Mouse (Mus musculus): ENCODE results near the gene Tmem108. TPM values are rescaled to one million over a fixed set of nuclear protein-coding genes. Genes with fewer than 3 reads are reported as not detected.
A peak's percentile ranks its signal among the peaks of the same experiment; 100 is the strongest.

Gene Tmem108
- polyA plus RNA-seq, 1 experiment from 2014 or later, result 41.5 TPM

GRCm38 (mm10) chr9:103701448-103701847, 60.2 kb downstream of the Tmem108 start:
- H3K27ac ChIP-seq, result no peak overlapping the region
- peaks cover 3% of the 10 kb centered on the region; the same call in 1 of the 2 replicates for H3K36me3 ChIP-seq (ENCODE audit: poor library complexity, severe bottlenecking)
- H3K4me2 ChIP-seq, result no peak overlapping the region
- peaks cover 15% of the 10 kb centered on the region for H3K4me1 ChIP-seq
- WGBS, result 75% methylated on average over 4 of the region's 4 CpGs
- H3K9me3 ChIP-seq (replicated peaks), result no peaks in the 10 kb centered on the region
- no peak for ATAC-seq
- H3K4me3 ChIP-seq, result no peak overlapping the region
- no peaks in the 10 kb centered on the region for H3K27me3 ChIP-seq
- H3K9ac ChIP-seq, result no peak overlapping the region

- Histone ChIP-seq H3K4me3 (no peak overlapping the region), H3K27ac (no peak overlapping the region), H3K4me2 (no peak overlapping the region), H3K27me3 (no peaks in the 10 kb centered on the region), H3K9me3 (replicated peaks) (0 out of 2 replicates have a peak, but pooled peaks cover 3% of the 10 kb centered on the region), H3K4me1 (peaks cover 15% of the 10 kb centered on the region), H3K36me3 (ENCODE audit: poor library complexity, severe bottlenecking) (no peaks in the 10 kb centered on the region), H3K9ac (no peak overlapping the region)
- WGBS, result 75% methylated on average over 1 of the region's 1 CpGs
- no peak for ATAC-seq
Measured at GRCm38 (mm10) chr9:103700240-103700639, 61.4 kb downstream of the Tmem108 start.

GRCm38 (mm10) chr9:103696967-103697366, 64.7 kb downstream of the Tmem108 start:
- H3K27me3 ChIP-seq, result no peaks in the 10 kb centered on the region
- H3K27ac ChIP-seq, result peak overlapping the region; percentile 46
- H3K9ac ChIP-seq, result no peak overlapping the region
- H3K9me3 ChIP-seq (replicated peaks), result 0 out of 2 replicates have a peak, but pooled peaks cover 3% of the 10 kb centered on the region
- H3K4me2 ChIP-seq, result no peak overlapping the region
- peaks cover 28% of the 10 kb centered on the region for H3K4me1 ChIP-seq
- ATAC-seq, result peak; percentile 82
- WGBS, result 67% methylated on average over 6 of the region's 6 CpGs
- no peaks in the 10 kb centered on the region for H3K36me3 ChIP-seq (ENCODE audit: poor library complexity, severe bottlenecking)
- H3K4me3 ChIP-seq, result no peak overlapping the region

- no peak overlapping the region for H3K27ac ChIP-seq
- no peaks in the 10 kb centered on the region for H3K27me3 ChIP-seq
Measured at GRCm38 (mm10) chr9:103693826-103694225, 67.8 kb downstream of the Tmem108 start.

GRCm38 (mm10) chr9:103692699-103693098, 68.9 kb downstream of the Tmem108 start:
- Histone ChIP-seq H3K27ac (no peak overlapping the region), H3K4me1 (peaks cover 42% of the 10 kb centered on the region), H3K4me2 (no peak overlapping the region), H3K36me3 (ENCODE audit: poor library complexity, severe bottlenecking) (no peaks in the 10 kb centered on the region), H3K27me3 (no peaks in the 10 kb centered on the region), H3K9me3 (replicated peaks) (0 out of 2 replicates have a peak, but pooled peaks cover 3% of the 10 kb centered on the region), H3K4me3 (no peak overlapping the region), H3K9ac (no peak overlapping the region)
- 71% methylated on average over 4 of the region's 4 CpGs for WGBS
- peak; percentile 48; the same call in 1 of the 2 replicates for ATAC-seq

More at GRCm38 (mm10) chr9:103693826-103694225, 67.8 kb downstream of the Tmem108 start:
- H3K36me3 ChIP-seq (ENCODE audit: poor library complexity, severe bottlenecking), result no peaks in the 10 kb centered on the region
- H3K4me3 ChIP-seq, result no peak overlapping the region
- H3K4me1 ChIP-seq, result peaks cover 33% of the 10 kb centered on the region
- H3K9ac ChIP-seq, result no peak overlapping the region
- H3K4me2 ChIP-seq, result no peak overlapping the region
- no peak for ATAC-seq
- H3K9me3 ChIP-seq (replicated peaks), result 0 out of 2 replicates have a peak, but pooled peaks cover 3% of the 10 kb centered on the region

GRCm38 (mm10) chr9:103691847-103692246, 69.8 kb downstream of the Tmem108 start:
- H3K9ac ChIP-seq, result no peak overlapping the region
- WGBS, result 87% methylated on average over 9 of the region's 9 CpGs

GRCm38 (mm10) chr9:103690446-103690845, 71.2 kb downstream of the Tmem108 start:
- WGBS, result 78% methylated on average over 3 of the region's 3 CpGs
- no peak for ATAC-seq
- H3K36me3 ChIP-seq (ENCODE audit: poor library complexity, severe bottlenecking), result no peaks in the 10 kb centered on the region
- peaks cover 53% of the 10 kb centered on the region for H3K4me1 ChIP-seq
- no peak overlapping the region for H3K4me2 ChIP-seq
- H3K27ac ChIP-seq, result no peak overlapping the region
- no peak overlapping the region for H3K4me3 ChIP-seq
- H3K9me3 ChIP-seq (replicated peaks), result no peaks in the 10 kb centered on the region
- H3K9ac ChIP-seq, result no peak overlapping the region
- no peaks in the 10 kb centered on the region for H3K27me3 ChIP-seq

More at GRCm38 (mm10) chr9:103691847-103692246, 69.8 kb downstream of the Tmem108 start:
- H3K27me3 ChIP-seq, result no peaks in the 10 kb centered on the region
- H3K4me2 ChIP-seq, result no peak overlapping the region
- H3K4me1 ChIP-seq, result peaks cover 43% of the 10 kb centered on the region
- H3K36me3 ChIP-seq (ENCODE audit: poor library complexity, severe bottlenecking), result no peaks in the 10 kb centered on the region
- no peak overlapping the region for H3K27ac ChIP-seq
- no peak overlapping the region for H3K4me3 ChIP-seq
- 0 out of 2 replicates have a peak, but pooled peaks cover 3% of the 10 kb centered on the region for H3K9me3 ChIP-seq (replicated peaks)
- ATAC-seq, result no peak

- Histone ChIP-seq H3K4me2 (no peak overlapping the region), H3K9me3 (replicated peaks) (no peaks in the 10 kb centered on the region), H3K4me3 (no peak overlapping the region), H3K4me1 (peaks cover 53% of the 10 kb centered on the region), H3K9ac (no peak overlapping the region), H3K27ac (no peak overlapping the region), H3K27me3 (no peaks in the 10 kb centered on the region), H3K36me3 (ENCODE audit: poor library complexity, severe bottlenecking) (no peaks in the 10 kb centered on the region)
- WGBS, result 87% methylated on average over 7 of the region's 7 CpGs
- ATAC-seq, result no peak
Measured at GRCm38 (mm10) chr9:103689697-103690096, 71.9 kb downstream of the Tmem108 start.

- Histone ChIP-seq H3K27me3 (no peaks in the 10 kb centered on the region), H3K27ac (no peak overlapping the region), H3K36me3 (ENCODE audit: poor library complexity, severe bottlenecking) (no peaks in the 10 kb centered on the region), H3K4me3 (no peak overlapping the region), H3K4me1 (peaks cover 53% of the 10 kb centered on the region), H3K4me2 (no peak overlapping the region), H3K9ac (no peak overlapping the region), H3K9me3 (replicated peaks) (0 out of 2 replicates have a peak, but pooled peaks cover 3% of the 10 kb centered on the region)
- ATAC-seq, result no peak
- 88% methylated on average over 10 of the region's 10 CpGs for WGBS
Measured at GRCm38 (mm10) chr9:103689006-103689405, 72.6 kb downstream of the Tmem108 start.

GRCm38 (mm10) chr9:103687130-103687529, 74.5 kb downstream of the Tmem108 start:
- peak; percentile 94 for ATAC-seq
- Histone ChIP-seq H3K4me2 (peak overlapping the region; percentile 17), H3K4me1 (peaks cover 41% of the 10 kb centered on the region), H3K9me3 (replicated peaks) (0 out of 2 replicates have a peak, but pooled peaks cover 3% of the 10 kb centered on the region), H3K36me3 (ENCODE audit: poor library complexity, severe bottlenecking) (no peaks in the 10 kb centered on the region), H3K9ac (no peak overlapping the region), H3K4me3 (no peak overlapping the region), H3K27me3 (no peaks in the 10 kb centered on the region), H3K27ac (peak overlapping the region; percentile 79)
- 13% methylated on average over 6 of the region's 6 CpGs for WGBS

GRCm38 (mm10) chr9:103681741-103682330, 79.8 kb downstream of the Tmem108 start:
- H3K9ac ChIP-seq, result no peak overlapping the region
- H3K4me1 ChIP-seq, result peaks cover 31% of the 10 kb centered on the region
- WGBS, result 83% methylated on average over 4 of the region's 4 CpGs
- no peaks in the 10 kb centered on the region for H3K36me3 ChIP-seq (ENCODE audit: poor library complexity, severe bottlenecking)
- no peak for ATAC-seq
- no peak overlapping the region for H3K4me2 ChIP-seq
- H3K4me3 ChIP-seq, result no peak overlapping the region
- H3K27me3 ChIP-seq, result no peaks in the 10 kb centered on the region
- 0 out of 2 replicates have a peak, but pooled peaks cover 3% of the 10 kb centered on the region for H3K9me3 ChIP-seq (replicated peaks)
- H3K27ac ChIP-seq, result no peak overlapping the region

GRCm38 (mm10) chr9:103679234-103679633, 82.4 kb downstream of the Tmem108 start:
- no peak overlapping the region for H3K4me2 ChIP-seq
- H3K4me1 ChIP-seq, result peaks cover 19% of the 10 kb centered on the region
- no peak for ATAC-seq
- WGBS, result 43% methylated on average over 2 of the region's 2 CpGs
- no peak overlapping the region for H3K4me3 ChIP-seq
- peaks cover 3% of the 10 kb centered on the region; the same call in 1 of the 2 replicates for H3K27me3 ChIP-seq
- no peak overlapping the region for H3K9ac ChIP-seq
- no peak overlapping the region for H3K27ac ChIP-seq
- H3K36me3 ChIP-seq (ENCODE audit: poor library complexity, severe bottlenecking), result no peaks in the 10 kb centered on the region
- H3K9me3 ChIP-seq (replicated peaks), result no peaks in the 10 kb centered on the region

Measured in forebrain, embryonic 13.5 days (tissue).